Mouse (Mus musculus) kidney, adult 11 months (tissue): ENCODE measurements around the gene Gna13.

Source experiments
- DNase-seq: peaks from one replicate; pipeline ENCODE4 v3.0.0; 2022

Gna13 gene

GRCm38 (mm10) chr11:109425392-109426271 lies 63.0 kb downstream of the Gna13 start, which contains the start of gene Amz2:
Gene Amz2, plus strand, starts transcription at chr11:109425946.
- DNase-seq: peak; percentile 99

DNA sequence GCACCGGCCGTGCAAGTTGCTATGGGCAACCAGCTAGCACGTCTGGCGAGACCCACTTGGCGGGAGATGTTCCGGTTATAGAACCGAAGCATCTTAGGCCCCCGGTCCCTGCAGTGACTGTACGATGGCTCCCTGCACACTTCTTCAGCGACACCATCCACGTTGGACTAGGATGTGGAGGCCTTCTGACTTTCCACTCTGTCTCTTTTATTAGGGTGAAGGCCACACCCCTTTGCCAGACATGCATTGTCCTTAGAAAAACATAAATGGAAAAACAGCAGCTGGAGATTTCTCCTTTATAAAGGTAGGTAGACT lies 63.6 kb downstream of the Gna13 start:
- DNase-seq: no peak

GRCm38 (mm10) chr11:109427353-109427752 lies 64.7 kb downstream of the Gna13 start:
- no peak for DNase-seq

DNA sequence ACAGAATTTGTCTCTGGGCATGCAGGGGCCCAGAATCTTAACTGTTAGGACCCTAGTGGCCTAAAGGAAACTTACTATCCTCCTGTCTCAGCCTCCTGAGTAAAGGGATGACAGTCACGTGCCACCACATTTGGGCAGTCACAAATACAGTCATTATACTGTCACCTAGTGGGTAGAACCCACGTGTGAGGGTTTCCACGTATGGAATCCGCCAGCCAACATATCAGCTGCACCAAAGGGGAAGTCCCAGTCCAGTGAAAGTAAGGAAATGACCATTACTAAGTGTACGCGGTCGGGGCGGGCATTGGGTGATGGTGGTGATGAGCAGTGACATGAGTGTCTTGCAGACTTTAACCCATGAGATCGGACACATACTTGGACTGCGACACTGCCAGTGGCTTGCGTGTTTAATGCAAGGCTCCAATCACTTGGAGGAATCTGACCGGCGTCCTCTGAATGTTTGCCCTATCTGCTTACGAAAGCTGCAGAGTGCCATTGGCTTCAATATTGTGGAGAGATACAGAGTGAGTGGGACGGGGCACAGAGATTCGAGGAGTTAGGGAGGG lies 71.7 kb downstream of the Gna13 start:
- DNase-seq: no peak

GRCm38 (mm10) chr11:109436889-109437288 lies 74.3 kb downstream of the Gna13 start:
- DNase-seq: no peak

DNA sequence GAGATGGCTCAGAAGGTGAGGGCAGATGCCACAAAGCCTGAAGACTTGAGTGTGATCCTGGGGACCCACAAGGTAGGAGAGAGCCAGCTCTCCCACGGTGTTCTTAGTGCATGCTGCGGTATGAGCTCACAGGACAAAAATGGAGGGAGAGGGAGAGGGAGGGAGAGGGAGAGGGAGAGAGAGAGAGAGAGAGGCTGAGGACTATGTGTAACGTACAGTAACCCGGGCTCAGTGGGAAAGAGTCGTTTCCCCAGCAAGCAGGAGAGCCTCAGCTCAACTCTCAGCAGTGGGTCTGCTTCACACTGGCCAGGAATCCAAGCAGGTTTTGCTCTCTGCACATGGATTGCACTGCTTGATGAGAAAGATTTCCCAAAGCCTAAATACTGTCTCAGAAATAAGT lies 76.6 kb downstream of the Gna13 start:
- DNase-seq: no peak

DNA sequence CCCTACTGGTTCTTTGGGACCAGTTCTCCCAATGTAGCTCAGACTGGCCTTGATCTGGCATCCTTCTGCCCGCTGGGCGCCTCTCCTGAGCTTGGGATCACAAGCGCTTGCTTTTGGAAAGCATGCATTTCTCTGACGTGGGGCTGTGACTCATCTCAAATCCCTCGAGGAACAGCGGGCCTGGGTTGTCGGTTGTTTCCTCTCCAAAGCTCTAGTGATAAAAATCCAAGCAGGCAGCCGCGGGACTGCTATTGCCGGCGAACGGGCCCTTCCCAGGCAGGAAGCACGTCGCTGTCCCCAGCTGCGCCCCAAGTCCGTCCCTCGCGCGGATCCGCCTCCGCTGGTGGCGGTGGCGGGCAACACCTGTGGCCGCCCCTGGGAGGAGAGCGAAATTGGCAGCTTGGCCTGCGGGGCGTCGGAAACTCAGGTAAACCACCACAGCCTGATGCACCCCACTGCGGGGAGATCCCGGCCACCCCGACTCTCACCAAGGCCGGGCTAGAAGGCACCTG lies 77.3 kb downstream of the Gna13 start:
- DNase-seq: peak; percentile 76

DNA sequence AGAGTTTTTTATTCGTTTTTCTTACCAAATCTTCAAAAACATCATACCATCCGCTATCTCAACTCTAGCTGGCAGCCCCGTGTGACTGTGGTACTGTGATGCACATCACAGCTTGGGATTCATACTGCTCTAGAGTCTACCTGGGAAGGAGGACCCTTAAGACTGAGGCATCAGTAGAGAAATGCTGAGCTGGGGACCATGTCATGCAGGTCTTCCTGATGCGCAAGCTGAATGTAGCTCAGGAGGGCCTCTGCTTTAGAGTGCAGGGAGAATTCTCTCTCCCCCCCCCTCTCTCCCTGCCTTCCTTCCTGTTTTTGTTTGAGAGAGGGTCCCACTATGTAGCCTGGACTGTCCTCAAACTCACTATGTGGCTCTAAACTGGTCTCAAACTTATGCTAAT lies 78.0 kb downstream of the Gna13 start:
- no peak for DNase-seq

DNA sequence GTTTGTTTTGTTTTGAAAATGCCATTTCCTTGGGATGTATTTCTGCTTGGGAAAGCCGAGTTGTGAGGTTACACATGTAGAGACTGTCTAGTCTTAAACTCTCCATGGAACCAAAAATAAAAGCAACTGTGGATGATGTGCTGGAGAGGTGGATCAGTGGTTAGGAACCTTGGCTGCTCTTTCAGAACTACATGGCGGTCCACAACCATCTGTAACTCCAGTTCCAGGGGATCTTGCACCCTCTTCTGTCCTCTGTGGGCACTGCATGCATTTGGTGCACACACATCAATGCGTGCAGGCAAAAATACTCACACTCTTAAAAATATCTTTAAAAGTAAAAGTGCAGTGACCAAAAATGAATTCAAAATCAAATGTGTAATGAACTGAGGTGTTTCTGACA lies 78.5 kb downstream of the Gna13 start:
- DNase-seq: no peak

DNA sequence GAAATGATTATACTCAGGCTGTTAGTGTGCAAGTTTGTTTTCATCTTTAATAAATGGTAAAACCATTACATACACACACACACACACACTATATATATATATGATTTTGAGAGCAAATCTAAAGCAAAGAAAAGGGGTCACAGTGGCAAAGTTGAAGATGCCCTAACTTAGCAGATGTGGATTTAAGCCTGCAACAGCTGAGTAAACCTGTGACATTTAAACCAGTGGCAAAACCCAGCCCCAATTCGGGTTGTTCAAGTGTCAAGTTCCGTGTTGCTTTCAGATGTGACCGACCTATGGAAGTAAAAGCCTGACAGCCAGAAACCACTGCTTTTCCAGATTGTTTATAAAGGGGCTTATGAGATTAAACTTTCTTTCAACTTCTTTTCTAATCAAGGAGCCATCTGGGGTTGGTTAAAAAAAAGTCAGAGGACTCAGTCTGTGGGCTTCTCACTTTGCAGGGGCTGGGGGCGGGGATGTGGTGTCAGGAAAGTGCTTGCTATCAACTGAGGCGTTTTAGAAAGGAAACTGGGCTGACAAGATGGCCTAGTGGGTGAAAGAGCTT lies 79.6 kb downstream of the Gna13 start:
- DNase-seq: no peak

DNA sequence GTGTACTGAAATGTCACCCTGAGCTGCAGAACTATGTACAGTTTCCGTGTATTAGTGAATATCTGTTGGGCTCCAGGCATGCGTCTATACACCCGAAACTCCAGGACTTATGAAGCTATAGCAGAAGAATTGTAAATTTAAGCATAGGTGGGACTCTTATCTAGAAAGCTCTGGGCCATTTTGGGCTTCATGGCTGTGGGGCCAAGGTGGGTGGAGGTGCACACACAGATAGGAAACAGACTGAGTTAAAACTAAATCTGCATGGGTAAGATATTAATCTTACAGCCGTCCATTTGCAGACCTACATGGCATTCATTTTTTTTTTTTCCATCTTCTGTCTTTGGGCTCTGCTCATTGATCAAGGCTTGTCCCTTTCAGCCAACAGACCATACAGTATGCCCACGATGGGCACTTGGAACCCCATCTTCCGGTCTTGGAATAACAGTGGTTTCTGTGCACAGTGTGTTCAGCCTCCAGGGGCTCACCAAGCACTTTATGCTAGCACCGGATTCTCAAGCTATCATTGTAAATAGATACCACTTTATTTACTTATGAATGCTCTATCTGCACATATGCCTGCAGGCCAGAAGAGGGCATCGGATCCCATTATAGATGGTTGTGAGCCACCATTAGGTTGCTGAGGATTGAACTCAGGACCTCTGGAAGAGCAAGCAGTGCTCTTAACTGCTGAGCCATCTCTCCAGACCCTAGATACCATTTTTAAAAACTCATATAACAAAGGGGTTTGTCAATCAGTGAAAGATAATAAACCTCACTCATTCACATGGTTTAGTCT lies 81.0 kb downstream of the Gna13 start:
- no peak for DNase-seq

GRCm38 (mm10) chr11:109444600-109444999 lies 82.0 kb downstream of the Gna13 start:
- DNase-seq: no peak

DNA sequence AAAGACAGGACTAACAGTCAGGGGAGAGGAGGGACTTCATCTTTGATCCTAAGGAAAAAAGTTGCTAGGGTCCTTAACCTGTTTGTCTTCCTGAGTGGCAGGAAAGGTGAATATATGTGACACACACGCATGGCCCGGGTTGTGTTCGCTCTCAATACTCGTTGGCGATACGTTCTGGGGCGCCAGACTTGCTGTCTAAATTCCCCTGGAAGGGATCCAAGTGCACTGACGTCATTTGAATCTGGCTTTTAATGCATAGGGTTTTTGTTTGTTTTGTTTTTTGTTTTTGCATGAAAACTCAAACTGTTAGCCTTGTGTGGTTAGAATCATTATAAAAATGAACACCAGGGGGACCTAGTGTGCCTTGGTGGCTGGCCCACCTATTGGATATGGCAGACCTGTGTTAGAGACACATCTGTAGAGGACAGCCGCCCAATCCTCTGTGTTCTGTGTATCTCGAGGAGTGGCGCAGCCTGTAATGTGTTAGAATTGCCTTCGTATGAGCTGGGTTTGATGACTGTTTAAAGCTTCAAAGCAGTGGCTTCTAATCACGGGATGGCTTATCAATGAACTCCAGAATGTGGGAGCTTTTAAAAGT lies 82.9 kb downstream of the Gna13 start:
- no peak for DNase-seq
